Mouse (Mus musculus): ENCODE data around the gene Cys1. TPM values are rescaled to one million over a fixed set of nuclear protein-coding genes. Genes with fewer than 3 reads are reported as not detected.
"Not testable (repeated sequence)": the region's sequence is repeated elsewhere in the genome, so short reads cannot be mapped to it uniquely, and the experiment has no call there.

Gene Cys1
- polyA plus RNA-seq, 1 experiment from 2014 or later, result 2.1 TPM

DNA sequence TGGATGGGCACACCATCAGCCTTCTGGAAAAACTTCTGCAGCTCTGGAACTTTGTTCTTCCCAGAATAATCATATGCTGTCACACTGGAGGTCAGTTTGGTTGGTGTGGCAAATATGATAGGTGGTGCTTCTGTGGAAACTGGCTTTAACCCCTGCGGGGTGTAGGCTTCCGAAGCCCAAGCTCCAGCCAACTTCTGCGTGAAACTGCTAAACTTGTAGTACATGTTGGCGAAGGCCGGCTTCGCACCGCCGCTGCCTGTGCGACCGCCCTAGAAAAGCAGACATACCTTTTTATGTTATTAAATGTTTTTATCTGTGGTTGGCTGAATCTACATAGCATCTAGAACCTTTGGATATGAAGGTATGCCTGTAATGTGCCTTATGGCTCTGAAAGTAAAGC is 42.8 kb downstream of the Cys1 start:
- not testable (repeated sequence) for H3K4me3 ChIP-seq (replicated peaks; ENCODE audit: low read length); H3K27ac ChIP-seq (ENCODE audit: low read length); H3K27me3 ChIP-seq (replicated peaks; ENCODE audit: control insufficient read depth, insufficient read depth, low read length); H3K9me3 ChIP-seq (ENCODE audit: control insufficient read depth, low read length); H3K9ac ChIP-seq (replicated peaks; ENCODE audit: low read depth, low read length); ATAC-seq; H3K4me1 ChIP-seq (replicated peaks; ENCODE audit: control insufficient read depth, insufficient read depth, low read length); H3K4me2 ChIP-seq (ENCODE audit: low read length); H3K36me3 ChIP-seq (ENCODE audit: control insufficient read depth, insufficient read depth)
- WGBS, result 96% methylated on average over 10 of the region's 10 CpGs

DNA sequence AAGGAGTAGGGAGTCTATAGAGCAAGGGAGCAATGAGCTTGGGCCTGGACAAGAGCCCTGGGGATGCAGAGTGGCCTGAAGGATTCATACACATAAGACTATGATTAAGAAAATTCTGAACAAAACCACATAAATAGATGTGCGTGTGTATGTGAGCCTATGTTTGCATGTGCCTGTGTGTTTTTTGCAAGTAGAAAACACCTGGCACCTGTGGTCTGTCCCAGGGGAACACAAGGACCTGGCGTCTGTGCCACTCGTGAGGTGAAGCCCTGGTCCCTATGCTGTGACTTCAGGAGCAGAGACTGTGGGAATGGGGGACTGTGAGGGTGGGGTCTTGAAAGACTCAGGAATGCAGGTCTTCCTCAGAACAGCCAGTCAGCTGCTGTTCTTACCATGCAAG is 47.0 kb downstream of the Cys1 start:
- Histone ChIP-seq H3K36me3 (ENCODE audit: control insufficient read depth, insufficient read depth) (no peaks in the 10 kb centered on the region), H3K9me3 (ENCODE audit: control insufficient read depth, low read length) (no peaks in the 10 kb centered on the region), H3K27me3 (replicated peaks; ENCODE audit: control insufficient read depth, insufficient read depth, low read length) (no peaks in the 10 kb centered on the region), H3K4me1 (replicated peaks; ENCODE audit: control insufficient read depth, insufficient read depth, low read length) (no peaks in the 10 kb centered on the region), H3K27ac (ENCODE audit: low read length) (no peak overlapping the region), H3K4me2 (ENCODE audit: low read length) (no peak overlapping the region), H3K4me3 (replicated peaks; ENCODE audit: low read length) (no peak overlapping the region), H3K9ac (replicated peaks; ENCODE audit: low read depth, low read length) (no peak overlapping the region)
- 82% methylated on average over 3 of the region's 3 CpGs for WGBS
- no peak for ATAC-seq

DNA sequence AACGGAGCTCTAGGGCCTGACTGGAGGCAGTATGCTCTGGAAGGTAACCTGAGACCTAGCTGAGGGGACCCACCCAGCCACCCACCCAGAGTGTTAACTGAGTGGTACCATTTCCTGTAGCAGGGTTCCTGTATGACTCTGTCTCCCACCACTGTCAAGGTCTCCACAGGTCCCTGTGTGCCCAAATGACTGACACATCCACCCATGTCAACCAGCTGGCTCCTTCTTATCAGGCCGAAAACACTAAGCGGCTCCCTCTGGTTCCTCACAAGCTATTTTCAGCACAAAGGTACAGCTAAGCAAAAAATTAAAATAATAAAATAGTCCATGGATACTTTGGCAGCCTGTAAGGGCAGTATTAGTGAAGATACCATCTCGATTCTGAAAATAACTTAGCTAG is 47.4 kb downstream of the Cys1 start:
- no peaks in the 10 kb centered on the region for H3K36me3 ChIP-seq (ENCODE audit: control insufficient read depth, insufficient read depth)
- no peak for ATAC-seq
- no peak overlapping the region for H3K9ac ChIP-seq (replicated peaks; ENCODE audit: low read depth, low read length)
- no peaks in the 10 kb centered on the region for H3K9me3 ChIP-seq (ENCODE audit: control insufficient read depth, low read length)
- H3K27ac ChIP-seq (ENCODE audit: low read length), result no peak overlapping the region
- H3K4me1 ChIP-seq (replicated peaks; ENCODE audit: control insufficient read depth, insufficient read depth, low read length), result no peaks in the 10 kb centered on the region
- H3K4me3 ChIP-seq (replicated peaks; ENCODE audit: low read length), result no peak overlapping the region
- no peaks in the 10 kb centered on the region for H3K27me3 ChIP-seq (replicated peaks; ENCODE audit: control insufficient read depth, insufficient read depth, low read length)
- 89% methylated on average over 4 of the region's 4 CpGs for WGBS
- H3K4me2 ChIP-seq (ENCODE audit: low read length), result no peak overlapping the region

DNA sequence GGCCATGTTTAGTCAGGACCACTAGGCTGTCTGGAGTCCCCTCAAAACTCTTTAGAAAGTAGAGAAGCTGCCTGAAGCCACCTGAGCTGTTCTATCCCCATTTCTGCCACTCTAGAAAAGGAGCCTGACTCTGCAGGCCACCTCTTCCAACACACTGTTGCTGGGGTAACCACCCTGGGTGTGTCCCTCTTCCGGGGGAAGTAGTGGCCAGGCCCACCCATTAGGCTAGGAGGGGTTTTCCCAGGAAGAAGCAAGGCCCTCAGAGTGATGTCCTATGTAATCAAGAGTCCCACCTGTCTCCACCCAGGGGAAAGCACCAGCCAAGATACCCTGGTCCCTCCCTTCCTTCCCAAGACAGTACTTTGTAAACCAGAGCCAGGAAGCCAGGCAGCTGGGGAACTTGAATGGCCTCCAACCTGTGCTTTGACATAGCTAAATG is 47.8 kb downstream of the Cys1 start:
- H3K27me3 ChIP-seq (replicated peaks; ENCODE audit: control insufficient read depth, insufficient read depth, low read length), result no peaks in the 10 kb centered on the region
- H3K9ac ChIP-seq (replicated peaks; ENCODE audit: low read depth, low read length), result no peak overlapping the region
- H3K27ac ChIP-seq (ENCODE audit: low read length), result no peak overlapping the region
- H3K4me3 ChIP-seq (replicated peaks; ENCODE audit: low read length), result no peak overlapping the region
- no peaks in the 10 kb centered on the region for H3K36me3 ChIP-seq (ENCODE audit: control insufficient read depth, insufficient read depth)
- ATAC-seq, result no peak
- no peak overlapping the region for H3K4me2 ChIP-seq (ENCODE audit: low read length)
- 76% methylated on average over 1 of the region's 1 CpGs for WGBS
- H3K4me1 ChIP-seq (replicated peaks; ENCODE audit: control insufficient read depth, insufficient read depth, low read length), result no peaks in the 10 kb centered on the region
- H3K9me3 ChIP-seq (ENCODE audit: control insufficient read depth, low read length), result no peaks in the 10 kb centered on the region

DNA sequence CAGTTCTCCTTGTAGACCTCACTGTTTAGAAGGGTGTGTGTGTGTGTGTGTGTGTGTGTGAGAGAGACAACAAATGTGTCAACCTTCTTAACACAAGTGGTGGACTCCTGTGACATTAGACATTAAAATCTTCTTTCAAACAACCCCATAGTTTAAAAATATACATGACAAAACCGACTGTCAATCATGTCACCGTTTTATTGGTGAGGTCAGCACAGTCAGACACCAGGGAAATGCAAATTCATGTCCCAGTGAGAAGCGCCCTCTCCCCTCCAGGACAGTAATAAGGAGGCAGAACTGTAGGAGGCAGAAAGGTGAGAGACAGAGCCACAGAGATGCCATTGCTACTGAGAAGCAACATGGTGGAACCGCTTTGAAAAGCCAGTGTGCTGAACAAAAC is 49.2 kb downstream of the Cys1 start:
- Histone ChIP-seq H3K9ac (replicated peaks; ENCODE audit: low read depth, low read length) (no peak overlapping the region), H3K4me1 (replicated peaks; ENCODE audit: control insufficient read depth, insufficient read depth, low read length) (no peaks in the 10 kb centered on the region), H3K4me2 (ENCODE audit: low read length) (no peak overlapping the region), H3K27ac (ENCODE audit: low read length) (no peak overlapping the region), H3K27me3 (replicated peaks; ENCODE audit: control insufficient read depth, insufficient read depth, low read length) (no peaks in the 10 kb centered on the region), H3K4me3 (replicated peaks; ENCODE audit: low read length) (no peak overlapping the region), H3K9me3 (ENCODE audit: control insufficient read depth, low read length) (no peaks in the 10 kb centered on the region), H3K36me3 (ENCODE audit: control insufficient read depth, insufficient read depth) (no peaks in the 10 kb centered on the region)
- WGBS, result 69% methylated on average over 4 of the region's 4 CpGs
- ATAC-seq, result no peak

DNA sequence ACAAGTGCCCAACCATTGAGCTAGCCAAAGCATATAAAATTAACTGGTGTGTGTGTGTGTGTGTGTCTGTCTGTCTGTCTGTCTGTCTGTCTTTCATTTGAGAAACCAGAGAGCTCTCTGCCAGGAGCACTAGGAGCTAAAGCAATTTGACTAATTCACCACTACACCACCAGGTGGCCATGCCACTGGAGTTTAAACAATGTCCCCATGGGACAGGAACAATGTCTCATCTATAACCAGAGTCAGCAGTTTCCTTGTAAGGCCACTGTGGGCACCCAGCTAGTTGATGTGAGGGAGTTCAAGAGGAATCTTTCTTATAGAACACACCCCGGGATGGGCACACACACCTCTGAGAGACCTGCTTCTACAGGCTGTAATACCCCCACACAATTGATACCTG is 51.4 kb downstream of the Cys1 start:
- 88% methylated on average over 1 of the region's 1 CpGs for WGBS
- Histone ChIP-seq H3K9me3 (ENCODE audit: control insufficient read depth, low read length) (no peaks in the 10 kb centered on the region), H3K4me3 (replicated peaks; ENCODE audit: low read length) (no peak overlapping the region), H3K4me1 (replicated peaks; ENCODE audit: control insufficient read depth, insufficient read depth, low read length) (no peaks in the 10 kb centered on the region), H3K27ac (ENCODE audit: low read length) (no peak overlapping the region), H3K36me3 (ENCODE audit: control insufficient read depth, insufficient read depth) (no peaks in the 10 kb centered on the region), H3K4me2 (ENCODE audit: low read length) (no peak overlapping the region), H3K27me3 (replicated peaks; ENCODE audit: control insufficient read depth, insufficient read depth, low read length) (no peaks in the 10 kb centered on the region), H3K9ac (replicated peaks; ENCODE audit: low read depth, low read length) (no peak overlapping the region)
- no peak for ATAC-seq

DNA sequence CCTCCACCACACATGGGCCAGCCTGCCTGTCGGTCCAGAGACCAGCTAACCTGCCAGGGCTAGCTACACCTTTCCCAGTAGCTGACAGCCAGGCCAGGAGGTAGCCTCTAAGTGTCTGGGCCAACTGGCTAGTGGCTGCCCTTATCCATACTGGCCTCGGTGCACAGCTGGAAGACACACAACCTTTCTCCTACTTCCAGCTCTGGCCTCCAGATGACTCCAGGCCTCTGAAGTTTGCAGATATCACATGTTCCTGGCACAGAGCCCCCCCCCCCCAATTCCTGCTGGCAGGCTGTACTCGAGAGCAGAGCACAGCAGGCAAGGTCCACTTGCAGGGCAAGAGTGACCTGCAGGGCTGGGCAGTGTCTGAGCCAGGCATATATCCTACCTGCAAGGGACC is 54.4 kb downstream of the Cys1 start:
- H3K4me1 ChIP-seq (replicated peaks; ENCODE audit: control insufficient read depth, insufficient read depth, low read length), result no peaks in the 10 kb centered on the region
- H3K4me2 ChIP-seq (ENCODE audit: low read length), result no peak overlapping the region
- H3K9ac ChIP-seq (replicated peaks; ENCODE audit: low read depth, low read length), result no peak overlapping the region
- no peaks in the 10 kb centered on the region for H3K36me3 ChIP-seq (ENCODE audit: control insufficient read depth, insufficient read depth)
- 83% methylated on average over 3 of the region's 3 CpGs for WGBS
- ATAC-seq, result no peak
- no peak overlapping the region for H3K27ac ChIP-seq (ENCODE audit: low read length)
- no peaks in the 10 kb centered on the region for H3K27me3 ChIP-seq (replicated peaks; ENCODE audit: control insufficient read depth, insufficient read depth, low read length)
- H3K4me3 ChIP-seq (replicated peaks; ENCODE audit: low read length), result no peak overlapping the region
- H3K9me3 ChIP-seq (ENCODE audit: control insufficient read depth, low read length), result no peaks in the 10 kb centered on the region

DNA sequence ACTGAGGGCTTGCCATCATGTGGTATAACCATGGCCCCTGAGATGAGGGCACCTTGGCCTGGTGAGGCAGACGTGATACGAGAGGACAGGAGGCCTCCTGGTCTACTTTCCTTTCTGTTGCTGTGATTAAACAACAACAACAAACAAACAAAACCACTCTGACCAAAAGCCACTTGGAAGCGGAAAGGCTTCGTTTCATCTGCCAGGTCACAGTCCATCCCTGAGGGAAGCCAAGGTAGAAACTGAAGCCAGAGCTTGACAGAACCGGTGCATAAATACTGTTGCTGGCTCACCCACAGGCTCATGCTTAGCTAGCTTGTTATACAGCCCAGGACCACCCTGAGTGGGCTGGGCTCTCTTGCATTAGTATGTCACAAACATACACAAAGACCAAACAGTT is 55.2 kb downstream of the Cys1 start:
- no peaks in the 10 kb centered on the region for H3K27me3 ChIP-seq (replicated peaks; ENCODE audit: control insufficient read depth, insufficient read depth, low read length)
- no peak overlapping the region for H3K4me2 ChIP-seq (ENCODE audit: low read length)
- WGBS, result 90% methylated on average over 5 of the region's 5 CpGs
- H3K9me3 ChIP-seq (ENCODE audit: control insufficient read depth, low read length), result no peaks in the 10 kb centered on the region
- no peaks in the 10 kb centered on the region for H3K36me3 ChIP-seq (ENCODE audit: control insufficient read depth, insufficient read depth)
- H3K9ac ChIP-seq (replicated peaks; ENCODE audit: low read depth, low read length), result no peak overlapping the region
- no peak overlapping the region for H3K27ac ChIP-seq (ENCODE audit: low read length)
- H3K4me3 ChIP-seq (replicated peaks; ENCODE audit: low read length), result no peak overlapping the region
- H3K4me1 ChIP-seq (replicated peaks; ENCODE audit: control insufficient read depth, insufficient read depth, low read length), result no peaks in the 10 kb centered on the region
- no peak for ATAC-seq

DNA sequence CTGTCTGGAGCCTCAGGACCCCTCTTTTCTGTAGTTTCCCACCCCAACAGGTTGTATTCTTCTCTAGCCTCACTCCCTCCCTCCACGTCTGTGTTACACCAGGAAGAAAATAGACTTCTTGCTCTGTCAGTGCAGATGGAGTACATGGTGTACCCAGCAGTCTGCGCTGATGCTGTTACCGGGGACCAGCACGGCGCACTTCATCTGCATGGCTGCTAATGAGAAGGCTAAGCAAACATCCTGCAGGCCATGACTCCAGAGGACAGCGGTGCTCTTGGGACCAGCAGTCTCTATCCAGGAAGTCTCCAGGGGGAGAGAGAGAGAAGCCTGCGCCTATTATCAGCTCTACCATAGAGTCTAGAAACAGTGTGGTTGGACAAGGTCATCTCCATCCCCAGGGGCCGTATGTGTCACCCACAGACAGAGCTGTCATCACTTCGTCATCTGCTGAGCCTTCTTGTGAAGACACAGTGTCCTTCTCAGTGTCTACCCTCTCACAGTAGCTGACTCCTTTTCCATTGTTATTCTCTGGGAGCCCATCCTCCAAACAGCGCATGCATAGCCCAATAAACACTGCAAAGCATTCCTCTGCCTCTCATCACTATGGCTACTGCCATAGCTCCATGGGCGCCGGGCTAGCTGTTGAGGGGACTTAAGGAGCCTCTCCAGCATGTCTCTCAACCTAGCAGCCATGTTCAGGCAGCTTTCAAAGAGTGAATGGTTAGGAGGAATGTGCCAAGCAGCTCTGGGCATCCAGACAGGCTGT is 57.9 kb downstream of the Cys1 start:
- no peak for ATAC-seq
- no peak overlapping the region for H3K27ac ChIP-seq (ENCODE audit: low read length)
- H3K4me3 ChIP-seq (replicated peaks; ENCODE audit: low read length), result no peak overlapping the region
- H3K27me3 ChIP-seq (replicated peaks; ENCODE audit: control insufficient read depth, insufficient read depth, low read length), result no peaks in the 10 kb centered on the region
- H3K4me1 ChIP-seq (replicated peaks; ENCODE audit: control insufficient read depth, insufficient read depth, low read length), result no peaks in the 10 kb centered on the region
- 79% methylated on average over 12 of the region's 12 CpGs for WGBS
- H3K4me2 ChIP-seq (ENCODE audit: low read length), result no peak overlapping the region
- no peaks in the 10 kb centered on the region for H3K36me3 ChIP-seq (ENCODE audit: control insufficient read depth, insufficient read depth)
- no peaks in the 10 kb centered on the region for H3K9me3 ChIP-seq (ENCODE audit: control insufficient read depth, low read length)
- H3K9ac ChIP-seq (replicated peaks; ENCODE audit: low read depth, low read length), result no peak overlapping the region

DNA sequence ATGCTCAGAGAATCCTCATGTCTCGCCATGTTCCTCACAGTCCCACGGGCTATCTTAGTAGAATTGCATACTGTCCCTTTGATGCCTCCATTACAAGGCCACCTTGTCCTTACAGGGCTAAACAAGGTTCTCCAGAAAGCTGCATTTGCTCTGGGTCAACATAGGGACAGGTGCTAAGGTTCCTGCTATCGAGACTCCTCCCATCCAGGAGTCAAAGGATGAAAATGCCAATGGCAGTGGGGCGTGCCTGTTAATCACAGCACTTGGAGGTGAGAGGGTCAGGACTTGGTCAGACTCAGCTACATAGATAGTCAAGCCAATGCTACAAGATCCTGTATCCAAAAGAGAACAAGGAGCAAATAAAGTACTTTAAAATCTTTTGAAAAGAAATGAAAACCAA is 62.2 kb downstream of the Cys1 start:
- WGBS, result 90% methylated on average over 4 of the region's 4 CpGs
- Histone ChIP-seq H3K4me1 (replicated peaks; ENCODE audit: control insufficient read depth, insufficient read depth, low read length) (no peaks in the 10 kb centered on the region), H3K4me3 (replicated peaks; ENCODE audit: low read length) (no peak overlapping the region), H3K36me3 (ENCODE audit: control insufficient read depth, insufficient read depth) (no peaks in the 10 kb centered on the region), H3K27me3 (replicated peaks; ENCODE audit: control insufficient read depth, insufficient read depth, low read length) (no peaks in the 10 kb centered on the region), H3K27ac (ENCODE audit: low read length) (no peak overlapping the region), H3K9me3 (ENCODE audit: control insufficient read depth, low read length) (no peaks in the 10 kb centered on the region), H3K9ac (replicated peaks; ENCODE audit: low read depth, low read length) (no peak overlapping the region), H3K4me2 (ENCODE audit: low read length) (no peak overlapping the region)
- ATAC-seq, result no peak

Data from forebrain, embryonic 16.5 days (tissue).